Mouse (Mus musculus): ENCODE data around the gene Acnat2. TPM values are rescaled to one million over a fixed set of nuclear protein-coding genes. Genes with fewer than 3 reads are reported as not detected.

Acnat2 gene
- 0.25 and 0.76 TPM in 2 replicates for polyA plus RNA-seq (2015; fragmentation: Nextera tagmentation; extraction: Ambion mirVana)

DNA sequence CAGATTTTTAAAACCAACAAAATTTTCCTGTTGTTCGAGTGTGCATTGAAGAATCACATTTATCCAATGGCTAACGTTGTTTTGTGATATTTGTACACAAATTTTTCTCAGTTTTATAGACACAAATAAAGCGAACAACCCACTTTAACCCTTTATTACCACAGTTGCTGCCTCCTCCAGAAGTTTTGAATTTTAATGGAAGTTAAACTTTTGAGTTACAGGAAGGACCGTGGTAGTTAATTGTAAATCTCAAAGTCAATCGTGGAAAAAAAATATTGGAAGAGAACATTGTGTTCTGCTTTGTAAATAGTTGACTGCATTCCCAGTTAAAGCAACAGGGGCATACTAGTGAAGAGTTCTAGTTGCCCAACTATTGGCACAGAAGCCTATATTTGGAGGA, at the start of gene Acnat2:
Gene Acnat2 (minus strand): TSS at position 195 of the 400 bp plus-strand sequence.

Other genes starting within 250 kb of the Acnat2 start
- 0.11 TPM in 1 of 2 replicates, not detected in the other for gene Acnat1, start 65.8 kb upstream of the Acnat2 start, polyA plus RNA-seq (2015; fragmentation: Nextera tagmentation; extraction: Ambion mirVana)
- gene Baat, start 98.4 kb upstream of the Acnat2 start, polyA plus RNA-seq (2015; fragmentation: Nextera tagmentation; extraction: Ambion mirVana): 0.23 and 0.43 TPM in 2 replicates
- 73.7 and 75.0 TPM in 2 replicates for gene Mrpl50, start 112.9 kb upstream of the Acnat2 start, polyA plus RNA-seq (2015; fragmentation: Nextera tagmentation; extraction: Ambion mirVana)
- gene Zfp189, start 113.0 kb upstream of the Acnat2 start, polyA plus RNA-seq (2015; fragmentation: Nextera tagmentation; extraction: Ambion mirVana): 5.5 and 5.9 TPM in 2 replicates
- 70.7 and 104 TPM in 2 replicates for gene Aldob, start 141.4 kb upstream of the Acnat2 start, polyA plus RNA-seq (2015; fragmentation: Nextera tagmentation; extraction: Ambion mirVana)
- 17.5 and 22.1 TPM in 2 replicates for gene Tmem246, start 189.7 kb upstream of the Acnat2 start, polyA plus RNA-seq (2015; fragmentation: Nextera tagmentation; extraction: Ambion mirVana)
- gene Rnf20, start 223.9 kb upstream of the Acnat2 start, polyA plus RNA-seq (2015; fragmentation: Nextera tagmentation; extraction: Ambion mirVana): 20.1 and 20.3 TPM in 2 replicates

Measured in adrenal gland, postnatal 0 days (tissue).